Mouse (Mus musculus) kidney, embryonic 14.5 days (tissue): ENCODE measurements around the gene Srsf1. TPM values are rescaled to one million over a fixed set of nuclear protein-coding genes. Genes with fewer than 3 reads are reported as not detected.
A peak's percentile ranks its signal among the peaks of the same experiment; 100 is the strongest.

Experiments used
- ATAC-seq: fragments of 200-750 bp; cut with Nextera tagmentation; 2 replicates; pipeline ENCODE4 v1.8.0; 2017; ENCODE audit warnings: moderate number of reproducible peaks, mild to moderate bottlenecking, moderate TSS enrichment, moderate library complexity; ENCODE audit not compliant: low FRiP score, low TSS enrichment
- H3K27ac ChIP-seq: fragments of 300-500 bp; sonication (generic); 2 replicates; pipeline ENCODE4 v1.5.1; 2014; ENCODE audit warnings: low read depth, mild to moderate bottlenecking, low read length, moderate library complexity, mixed read lengths
- H3K27me3 ChIP-seq: fragments of 300-500 bp; sonication (generic); 2 replicates; pipeline ENCODE4 v1.6.1; 2014; ENCODE audit warnings: mild to moderate bottlenecking, low read length; ENCODE audit not compliant: control insufficient read depth, insufficient read depth
- H3K36me3 ChIP-seq: fragments of 300-500 bp; sonication (generic); 2 replicates; pipeline ENCODE4 v1.6.1; 2014; ENCODE audit warnings: low read length, mixed read lengths; ENCODE audit not compliant: control insufficient read depth, insufficient read depth
- H3K4me1 ChIP-seq: fragments of 300-500 bp; sonication (generic); 2 replicates; pipeline ENCODE4 v1.6.1; 2014; ENCODE audit warnings: low read length, mixed read lengths; ENCODE audit not compliant: control insufficient read depth, insufficient read depth
- H3K4me2 ChIP-seq: fragments of 300-500 bp; sonication (generic); replicated peaks from 2 replicates; pipeline ENCODE4 v1.6.1; 2014; ENCODE audit warnings: low read depth, mild to moderate bottlenecking, low read length
- H3K4me3 ChIP-seq: fragments of 300-500 bp; sonication (generic); 2 replicates; pipeline ENCODE4 v1.5.1; 2014; ENCODE audit warnings: mild to moderate bottlenecking, low read length
- H3K9ac ChIP-seq: fragments of 300-500 bp; sonication (generic); 2 replicates; pipeline ENCODE4 v1.6.1; 2014; ENCODE audit warnings: low read depth, mild to moderate bottlenecking, low read length, moderate library complexity
- H3K9me3 ChIP-seq: fragments of 300-500 bp; sonication (generic); 2 replicates; pipeline ENCODE4 v1.6.1; 2016; ENCODE audit warnings: low read length; ENCODE audit not compliant: control insufficient read depth
- WGBS: fragments of 180-500 bp; shearing (Covaris S2); extraction: QIAGEN DNeasy Blood & Tissue Kit; methylation state at CpG from one replicate; pipeline ENCODE4 v1.1.7; 2014; 5-methylcytosine and 5-hydroxymethylcytosine counted together
- polyA plus RNA-seq: library from polyadenylated mRNA; unstranded; fragments of >200 nt; fragmentation: Nextera tagmentation; extraction: Ambion mirVana; gene quantifications from 2 replicates; pipeline ENCODE4 v1.2.1, GENCODE M21; 2014

Srsf1 gene
- polyA plus RNA-seq: 273 and 432 TPM in 2 replicates

- peaks cover 12% of the 10 kb centered on the region for H3K4me1 ChIP-seq
- H3K4me2 ChIP-seq: peak within 1 kb of the TSS; percentile 91
- peak within 1 kb of the TSS; percentile 99 for H3K4me3 ChIP-seq
- peak; percentile 93 for ATAC-seq
- no peaks in the 10 kb centered on the region for H3K9me3 ChIP-seq
- no peaks in the 10 kb centered on the region for H3K27me3 ChIP-seq
- peak within 1 kb of the TSS; percentile 100 for H3K9ac ChIP-seq
- H3K36me3 ChIP-seq: peaks cover 31% of the 10 kb centered on the region
- under 1% methylated on average over 60 of the region's 60 CpGs for WGBS
- peak within 1 kb of the TSS; percentile 100 for H3K27ac ChIP-seq
Measured at GRCm38 (mm10) chr11:88046944-88047794, at the start of gene Srsf1. Gene Srsf1, plus strand, starts transcription at chr11:88047373.

DNA sequence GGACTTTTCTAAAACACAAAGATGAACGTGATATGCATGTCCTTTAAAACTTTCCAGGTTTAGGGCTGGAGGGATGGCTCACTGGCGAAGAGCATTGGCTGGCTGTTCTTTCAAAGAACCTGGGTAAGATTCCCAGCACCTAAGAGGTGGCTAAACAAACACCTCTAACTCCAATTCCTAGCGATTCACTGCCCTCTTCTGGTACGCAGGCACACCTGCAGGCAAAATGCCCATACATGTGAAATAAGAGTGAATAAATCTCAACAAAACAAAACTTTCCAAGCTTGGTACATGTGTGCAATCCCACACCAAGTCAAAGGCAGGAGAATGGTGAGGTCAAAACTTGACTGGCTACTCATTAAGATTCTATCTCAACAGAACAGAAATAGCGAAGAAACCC lies 47.4 kb upstream of the Srsf1 start:
- Histone ChIP-seq H3K27ac (no peak overlapping the region), H3K9me3 (no peaks in the 10 kb centered on the region), H3K9ac (no peak overlapping the region), H3K36me3 (no peaks in the 10 kb centered on the region), H3K4me1 (no peaks in the 10 kb centered on the region), H3K4me2 (no peak overlapping the region), H3K4me3 (no peak overlapping the region), H3K27me3 (no peaks in the 10 kb centered on the region)
- 90% methylated on average over 5 of the region's 5 CpGs for WGBS
- no peak for ATAC-seq

DNA sequence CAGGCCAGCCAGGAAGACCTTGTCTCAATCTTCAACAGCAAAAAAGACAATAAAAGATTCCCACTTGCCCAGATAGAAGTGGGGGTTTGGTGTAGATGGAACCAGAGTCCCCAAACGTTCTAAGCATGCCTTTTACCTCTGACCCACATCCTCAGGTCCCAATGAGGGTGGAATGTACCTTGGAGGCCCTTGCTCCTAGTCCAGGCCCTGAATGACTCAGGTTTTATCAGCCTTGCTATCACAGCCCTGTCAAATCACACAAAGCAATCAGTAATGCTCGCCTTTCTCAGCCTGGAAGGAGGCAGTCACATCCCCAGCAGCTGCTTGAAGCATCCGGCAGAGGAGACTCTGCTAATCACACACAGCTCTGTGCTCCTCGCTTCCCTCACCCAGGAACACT lies 44.4 kb upstream of the Srsf1 start:
- no peak overlapping the region for H3K9ac ChIP-seq
- no peaks in the 10 kb centered on the region for H3K36me3 ChIP-seq
- no peak for ATAC-seq
- no peak overlapping the region for H3K4me2 ChIP-seq
- H3K9me3 ChIP-seq: no peaks in the 10 kb centered on the region
- no peaks in the 10 kb centered on the region for H3K27me3 ChIP-seq
- H3K27ac ChIP-seq: no peak overlapping the region
- no peak overlapping the region for H3K4me3 ChIP-seq
- no peaks in the 10 kb centered on the region for H3K4me1 ChIP-seq
- WGBS: 66% methylated on average over 4 of the region's 4 CpGs

DNA sequence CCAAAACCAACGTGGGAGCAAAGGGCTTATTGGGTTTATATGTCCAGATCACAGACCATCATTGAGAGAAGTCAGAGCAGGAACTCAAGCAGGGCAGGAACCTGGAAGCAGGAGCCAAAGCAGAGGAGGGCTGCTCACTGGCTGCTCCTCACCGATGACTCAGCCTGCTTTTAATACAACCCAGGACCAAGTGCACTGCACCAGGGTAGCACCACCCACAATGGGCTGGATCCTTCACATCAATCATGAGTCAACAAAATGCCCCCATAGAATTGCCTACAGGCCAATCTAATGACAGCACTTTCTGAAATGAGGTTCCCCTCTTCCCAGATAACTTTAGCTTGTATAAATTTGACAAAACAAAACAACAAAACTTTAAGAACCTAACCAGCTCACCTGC lies 43.0 kb upstream of the Srsf1 start:
- no peaks in the 10 kb centered on the region for H3K4me1 ChIP-seq
- no peaks in the 10 kb centered on the region for H3K9me3 ChIP-seq
- H3K36me3 ChIP-seq: no peaks in the 10 kb centered on the region
- ATAC-seq: no peak
- H3K27ac ChIP-seq: no peak overlapping the region
- H3K4me3 ChIP-seq: no peak overlapping the region
- no peak overlapping the region for H3K4me2 ChIP-seq
- no peaks in the 10 kb centered on the region for H3K27me3 ChIP-seq
- no peak overlapping the region for H3K9ac ChIP-seq
- 51% methylated on average over 2 of the region's 2 CpGs for WGBS

GRCm38 (mm10) chr11:88008641-88009040 lies 38.5 kb upstream of the Srsf1 start:
- Histone ChIP-seq H3K9me3 (no peaks in the 10 kb centered on the region), H3K4me2 (no peak overlapping the region), H3K9ac (no peak overlapping the region), H3K4me1 (no peaks in the 10 kb centered on the region), H3K4me3 (no peak overlapping the region), H3K27ac (no peak overlapping the region), H3K27me3 (no peaks in the 10 kb centered on the region), H3K36me3 (no peaks in the 10 kb centered on the region)
- WGBS: 38% methylated on average over 1 of the region's 1 CpGs
- ATAC-seq: no peak

DNA sequence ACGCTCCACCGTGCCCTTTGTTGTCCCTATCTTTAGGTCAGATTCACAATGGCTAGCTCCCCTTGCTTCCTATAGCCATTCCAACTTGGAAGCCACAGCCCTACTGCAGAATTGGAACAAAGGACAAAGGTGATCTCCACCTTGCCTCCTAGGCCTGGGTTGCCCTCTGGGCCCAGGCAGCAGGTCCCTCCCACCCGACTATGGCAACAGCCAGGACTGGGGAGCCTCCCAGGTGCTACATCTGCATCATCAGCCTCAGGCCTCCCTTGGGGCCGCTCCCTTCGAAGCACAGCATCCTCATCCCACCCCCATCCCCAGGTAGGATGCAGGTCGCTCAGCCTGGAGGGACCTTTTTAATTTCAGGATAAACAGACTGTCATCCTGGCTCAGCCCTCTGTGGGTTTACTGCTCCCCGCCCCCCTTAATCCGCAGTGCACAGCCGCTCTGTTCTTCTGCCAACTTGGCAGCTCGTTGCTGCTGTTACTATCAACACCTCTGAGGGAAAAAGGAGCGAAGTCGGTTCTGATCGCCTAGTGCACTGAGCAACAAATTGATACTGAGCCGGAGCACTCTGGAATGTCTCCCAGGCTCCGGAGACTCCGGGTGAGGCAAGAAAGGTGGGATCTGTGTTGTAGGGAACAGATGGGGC lies 37.5 kb upstream of the Srsf1 start:
- no peaks in the 10 kb centered on the region for H3K9me3 ChIP-seq
- peak overlapping the region; percentile 29; the same call in 1 of the 2 replicates for H3K4me2 ChIP-seq
- no peak for ATAC-seq
- no peak overlapping the region for H3K4me3 ChIP-seq
- 15% methylated on average over 16 of the region's 16 CpGs for WGBS
- H3K36me3 ChIP-seq: no peaks in the 10 kb centered on the region
- H3K9ac ChIP-seq: no peak overlapping the region
- no peaks in the 10 kb centered on the region for H3K27me3 ChIP-seq
- no peaks in the 10 kb centered on the region for H3K4me1 ChIP-seq
- no peak overlapping the region for H3K27ac ChIP-seq

GRCm38 (mm10) chr11:88011208-88011913 lies 35.8 kb upstream of the Srsf1 start:
- Histone ChIP-seq H3K36me3 (no peaks in the 10 kb centered on the region), H3K4me2 (no peak overlapping the region), H3K9ac (no peak overlapping the region), H3K27ac (no peak overlapping the region), H3K9me3 (no peaks in the 10 kb centered on the region), H3K4me1 (no peaks in the 10 kb centered on the region), H3K4me3 (no peak overlapping the region), H3K27me3 (no peaks in the 10 kb centered on the region)
- 73% methylated on average over 11 of the region's 11 CpGs for WGBS
- no peak for ATAC-seq

- Histone ChIP-seq H3K27me3 (no peaks in the 10 kb centered on the region), H3K4me2 (no peak overlapping the region), H3K36me3 (no peaks in the 10 kb centered on the region), H3K9me3 (no peaks in the 10 kb centered on the region), H3K9ac (no peak overlapping the region), H3K27ac (no peak overlapping the region), H3K4me3 (no peak overlapping the region), H3K4me1 (no peaks in the 10 kb centered on the region)
- 94% methylated on average over 7 of the region's 7 CpGs for WGBS
- no peak for ATAC-seq
Measured at GRCm38 (mm10) chr11:88011914-88012419, 35.2 kb upstream of the Srsf1 start.
